Mouse (Mus musculus): ENCODE measurements around the gene Adam20.
"Not testable (repeated sequence)": the region's sequence is repeated elsewhere in the genome, so short reads cannot be mapped to it uniquely, and the experiment has no call there.

Gene Adam20

GRCm38 (mm10) chr8:40792973-40793372, at the start of gene Adam20:
Adam20 (plus strand) TSS chr8:40793273.
- DNase-seq (ENCODE audit: low read depth), result not testable (repeated sequence)

GRCm38 (mm10) chr8:40751908-40752307, 41.2 kb upstream of the Adam20 start, which contains the start of gene Adam25:
Adam25 (plus strand) TSS chr8:40752208.
- DNase-seq (ENCODE audit: low read depth), result not testable (repeated sequence)

- peak; percentile 6 for DNase-seq (ENCODE audit: low read depth)
Observed at GRCm38 (mm10) chr8:40783320-40783719, 9.8 kb upstream of the Adam20 start.

- DNase-seq (ENCODE audit: low read depth), result no peak
Observed at GRCm38 (mm10) chr8:40803379-40804079, 10.5 kb downstream of the Adam20 start.
